Mouse (Mus musculus) ES-Bruce4 (cell line): Measurements from ENCODE around the gene Ggnbp2. TPM values are rescaled to one million over a fixed set of nuclear protein-coding genes. Genes with fewer than 3 reads are reported as not detected.

ENCODE experiments used
- H3K27ac ChIP-seq: 2 replicates; pipeline ENCODE4 v1.5.1; 2012; ENCODE audit warnings: low read length, inconsistent platforms; ENCODE audit not compliant: insufficient read depth
- H3K27me3 ChIP-seq: 2 replicates; pipeline ENCODE4 v1.6.1; 2012; ENCODE audit warnings: mild to moderate bottlenecking, low read length, inconsistent platforms; ENCODE audit not compliant: control insufficient read depth, poor library complexity, insufficient read depth, severe bottlenecking
- H3K36me3 ChIP-seq: 2 replicates; pipeline ENCODE4 v1.6.1; 2012; ENCODE audit warnings: inconsistent platforms, mild to moderate bottlenecking, low read length, moderate library complexity; ENCODE audit not compliant: control insufficient read depth, poor library complexity, insufficient read depth, severe bottlenecking
- H3K4me1 ChIP-seq: one replicate; pipeline ENCODE4 v1.8.1; 2011; ENCODE audit warnings: low read length; ENCODE audit not compliant: control insufficient read depth, insufficient read depth
- H3K4me3 ChIP-seq: 2 replicates; pipeline ENCODE4 v1.5.1; 2011; ENCODE audit warnings: low read depth, mild to moderate bottlenecking, low read length
- H3K9ac ChIP-seq: 2 replicates; pipeline ENCODE4 v1.6.1; 2012; ENCODE audit warnings: low read depth, mild to moderate bottlenecking, inconsistent platforms; ENCODE audit not compliant: poor library complexity, severe bottlenecking
- H3K9me3 ChIP-seq: replicated peaks from 2 replicates; pipeline ENCODE4 v1.6.1; 2012; ENCODE audit warnings: mild to moderate bottlenecking, low read length, inconsistent platforms; ENCODE audit not compliant: control insufficient read depth, poor library complexity, insufficient read depth, severe bottlenecking
- CTCF ChIP-seq: IDR thresholded peaks from one replicate; pipeline ENCODE4 v1.8.1; 2011; ENCODE audit warnings: low read depth, low read length
- EP300 ChIP-seq: IDR thresholded peaks from 2 replicates; pipeline ENCODE4 v1.6.1; 2011; ENCODE audit warnings: low read depth, low read length; ENCODE audit not compliant: insufficient read depth
- POLR2A ChIP-seq: IDR thresholded peaks from one replicate; pipeline ENCODE4 v1.8.1; 2011; ENCODE audit warnings: low read length; ENCODE audit not compliant: insufficient read depth
- polyA plus RNA-seq: library from polyadenylated mRNA; stranded (reverse); fragments of >200 nt; gene quantifications from 2 replicates; pipeline ENCODE4 v1.2.4, GENCODE M21; 2011; ENCODE audit warnings: low read depth; ENCODE audit not compliant: missing spikeins, insufficient read depth, insufficient read length

The Ggnbp2 gene
- polyA plus RNA-seq, 1 experiment = 86.0 TPM

DNA sequence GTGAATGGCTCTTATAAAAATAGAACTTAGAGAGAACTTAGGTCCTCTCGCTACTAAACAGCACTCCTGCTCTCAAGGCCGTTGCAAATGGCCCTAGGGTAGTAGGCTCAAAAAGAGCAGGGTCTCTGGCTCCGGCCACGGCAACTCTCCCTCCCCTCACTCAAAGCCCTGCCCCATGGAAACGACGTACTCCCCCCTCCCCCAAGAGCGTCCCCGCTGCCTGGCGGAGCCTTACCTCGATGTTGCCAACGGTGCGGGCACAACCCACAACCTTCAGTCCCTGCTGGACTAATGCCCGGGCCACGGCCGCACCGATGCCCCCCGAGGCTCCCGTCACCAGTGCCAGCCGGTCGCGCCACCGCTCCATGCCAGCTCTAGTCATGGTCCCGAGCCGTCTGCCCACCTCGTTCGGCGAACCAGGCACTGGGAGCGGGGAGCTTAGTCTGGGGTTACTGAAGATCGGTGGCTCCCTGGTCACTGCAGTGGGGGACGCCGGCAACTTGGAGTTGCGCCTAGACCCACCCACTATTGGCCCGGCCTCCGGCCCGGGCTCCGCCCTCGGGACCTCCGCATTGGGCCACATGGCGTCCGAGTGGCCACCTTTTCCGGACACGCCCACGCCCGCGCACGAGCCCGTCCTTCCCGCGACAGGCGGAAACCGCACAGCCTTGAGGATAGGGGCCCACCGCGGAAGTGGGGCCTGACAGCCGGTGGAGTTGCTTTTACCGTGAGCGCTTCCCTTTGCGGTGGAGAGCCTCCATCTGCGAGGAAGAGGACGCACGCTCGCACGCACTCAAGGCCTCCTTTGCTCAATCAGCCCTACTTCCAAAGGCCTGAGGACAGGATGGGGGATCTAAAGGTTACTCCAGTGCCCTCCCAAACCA is 41.9 kb downstream of the Ggnbp2 start, which contains the start of gene Dhrs11:
TSS of gene Dhrs11 (minus strand) at position 479 of the 884 bp plus-strand sequence.
- no peak for TF ChIP-seq CTCF
- TF ChIP-seq POLR2A = no peak
- no peak for TF ChIP-seq EP300
- H3K4me3 ChIP-seq = peak within 1 kb of the TSS; percentile 89
- peaks cover 7% of the 10 kb centered on the region; the same call in 1 of the 2 replicates for H3K36me3 ChIP-seq
- peak within 1 kb of the TSS; percentile 40 for H3K9ac ChIP-seq
- no peaks in the 10 kb centered on the region for H3K4me1 ChIP-seq
- H3K9me3 ChIP-seq = no peaks in the 10 kb centered on the region
- no peak within 1 kb of the TSS for H3K27ac ChIP-seq
- no peaks in the 10 kb centered on the region for H3K27me3 ChIP-seq

DNA sequence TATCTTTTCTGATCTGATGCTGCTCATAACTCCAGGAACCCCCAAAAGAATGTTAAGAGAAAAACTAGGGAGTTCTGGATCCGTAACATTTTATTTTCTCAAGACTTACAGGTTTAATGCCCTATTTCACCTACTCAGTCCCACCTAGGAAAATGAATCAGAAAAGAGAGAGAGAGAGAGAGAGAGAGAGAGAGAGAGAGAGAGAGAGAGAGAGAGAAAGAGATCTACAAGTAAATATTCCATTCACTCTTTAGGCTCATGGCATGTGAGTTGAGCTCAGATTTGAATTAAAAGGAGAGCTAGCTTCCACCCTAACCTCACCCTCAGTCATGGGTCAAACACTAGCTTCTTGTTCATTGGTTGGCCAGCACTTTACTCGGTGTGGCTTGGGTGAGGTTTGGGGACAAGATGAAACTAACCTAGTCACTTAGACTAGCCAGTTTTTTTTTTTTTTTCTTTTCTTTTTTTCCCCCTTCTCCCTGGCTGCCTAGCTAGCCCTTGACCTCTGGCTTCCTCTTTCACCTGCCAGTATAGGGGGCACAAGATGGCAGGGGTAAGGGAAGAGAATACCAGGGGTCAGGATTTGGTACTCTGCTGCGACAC is 42.6 kb downstream of the Ggnbp2 start:
- Histone ChIP-seq H3K9me3 (no peaks in the 10 kb centered on the region), H3K36me3 (peaks cover 5% of the 10 kb centered on the region; the same call in 1 of the 2 replicates), H3K9ac (peak overlapping the region; percentile 40), H3K27me3 (no peaks in the 10 kb centered on the region), H3K4me3 (peak overlapping the region; percentile 89), H3K4me1 (no peaks in the 10 kb centered on the region), H3K27ac (no peak overlapping the region)
- no peak for TF ChIP-seq CTCF
- TF ChIP-seq POLR2A = no peak
- TF ChIP-seq EP300 = no peak

DNA sequence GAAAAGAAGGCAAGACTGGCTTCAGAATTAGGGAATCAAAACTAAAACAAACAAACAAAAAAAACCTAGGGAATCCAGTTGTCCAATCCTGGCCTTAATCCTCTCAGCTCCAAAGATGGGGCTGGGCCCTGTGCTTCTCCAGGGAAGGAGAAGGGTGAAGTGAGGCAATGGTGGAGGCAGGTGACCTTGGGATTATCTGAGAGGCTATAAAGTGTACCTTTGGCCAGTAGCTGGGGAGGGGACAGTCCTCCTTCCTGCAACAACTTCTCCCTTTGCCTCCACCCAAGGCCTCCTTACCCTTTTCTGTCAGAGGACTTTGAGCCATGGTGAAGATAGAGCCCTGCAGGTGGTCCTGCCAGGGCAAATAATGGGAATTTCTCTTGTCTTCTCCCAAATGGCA is 43.1 kb downstream of the Ggnbp2 start:
- no peaks in the 10 kb centered on the region for H3K9me3 ChIP-seq
- H3K4me3 ChIP-seq = no peak overlapping the region
- TF ChIP-seq EP300 (no peak), POLR2A (no peak), CTCF (no peak)
- H3K9ac ChIP-seq = no peak overlapping the region
- H3K36me3 ChIP-seq = peaks cover under 1% of the 10 kb centered on the region; the same call in 1 of the 2 replicates
- H3K27ac ChIP-seq = no peak overlapping the region
- H3K4me1 ChIP-seq = no peaks in the 10 kb centered on the region
- no peaks in the 10 kb centered on the region for H3K27me3 ChIP-seq

DNA sequence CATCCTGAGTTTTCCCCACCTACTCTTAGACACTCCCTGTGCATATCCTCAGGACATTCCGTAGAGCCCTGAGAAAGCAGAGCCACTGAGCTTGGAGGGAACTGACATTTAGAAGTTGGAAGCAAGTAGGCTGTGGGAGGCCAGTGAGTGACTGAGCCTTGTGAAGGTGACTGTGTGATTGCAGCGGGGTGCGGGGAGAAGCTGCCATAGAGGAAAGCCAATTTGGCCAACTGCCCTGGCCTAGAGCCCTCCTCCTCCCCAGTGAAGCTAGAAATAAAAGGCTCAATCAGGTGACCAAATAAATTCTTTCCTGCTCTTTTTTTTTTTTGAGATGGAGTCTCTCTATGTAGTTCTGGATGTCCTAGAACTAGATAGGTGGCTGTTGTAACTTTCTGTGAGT is 44.4 kb downstream of the Ggnbp2 start:
- Histone ChIP-seq H3K36me3 (no peaks in the 10 kb centered on the region), H3K27me3 (no peaks in the 10 kb centered on the region), H3K4me1 (no peaks in the 10 kb centered on the region), H3K27ac (no peak overlapping the region), H3K4me3 (no peak overlapping the region), H3K9ac (no peak overlapping the region), H3K9me3 (no peaks in the 10 kb centered on the region)
- TF ChIP-seq EP300 (no peak), CTCF (no peak), POLR2A (no peak)

DNA sequence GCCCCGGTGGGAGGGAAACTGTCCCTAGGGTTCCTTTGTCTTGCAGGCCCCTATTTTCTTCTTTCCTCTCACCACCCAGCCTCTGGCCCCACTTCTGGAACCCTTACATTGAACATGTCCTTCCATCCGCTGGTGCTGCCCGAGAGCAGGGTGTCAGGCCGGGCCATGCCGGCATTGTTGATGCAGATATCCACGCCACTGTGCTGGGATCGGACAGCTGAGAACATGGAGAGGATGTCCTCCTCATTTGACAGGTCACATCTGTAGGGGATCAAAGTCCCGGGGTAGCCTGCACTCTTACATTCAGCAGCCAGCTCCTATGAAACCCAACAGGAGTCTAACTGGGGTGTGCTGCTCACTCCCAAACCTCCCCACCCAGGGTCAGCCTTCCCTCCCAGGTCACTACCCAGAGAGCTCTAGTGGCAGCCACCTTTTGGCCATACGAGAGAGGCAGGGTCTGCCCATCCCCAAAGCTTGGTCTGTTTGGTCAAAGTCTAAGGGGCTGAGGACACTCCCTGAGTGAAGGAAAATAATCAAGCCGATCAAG is 45.3 kb downstream of the Ggnbp2 start:
- H3K4me3 ChIP-seq = no peak overlapping the region
- H3K36me3 ChIP-seq = no peaks in the 10 kb centered on the region
- no peak overlapping the region for H3K27ac ChIP-seq
- no peaks in the 10 kb centered on the region for H3K4me1 ChIP-seq
- TF ChIP-seq POLR2A (no peak), EP300 (no peak), CTCF (no peak)
- no peaks in the 10 kb centered on the region for H3K27me3 ChIP-seq
- no peaks in the 10 kb centered on the region for H3K9me3 ChIP-seq
- H3K9ac ChIP-seq = no peak overlapping the region
